Mouse (Mus musculus) MEL (cell line): ENCODE results near the gene Abcb1b. TPM values are rescaled to one million over a fixed set of nuclear protein-coding genes. Genes with fewer than 3 reads are reported as not detected.
A peak's percentile ranks its signal among the peaks of the same experiment; 100 is the strongest.

ENCODE experiments used
- DNase-seq: peaks from one replicate; pipeline ENCODE4 v3.0.0; 2011; ENCODE audit warnings: low read depth, low spot score
- H3K27ac ChIP-seq: 2 replicates; pipeline ENCODE4 v1.5.1; 2012; ENCODE audit warnings: low read depth, mild to moderate bottlenecking, control low read depth, low read length, moderate library complexity; ENCODE audit not compliant: control insufficient read depth
- H3K27me3 ChIP-seq, 2 experiments: fragments of 150-350 bp in 1 of 2; sonication (generic) in 1 of 2; 2 replicates each; pipeline ENCODE4 v1.6.1; 2012; ENCODE audit warnings: low read length in 2 of 2, mild to moderate bottlenecking in 2 of 2, improper control_type of control experiment in 1 of 2, moderate library complexity in 1 of 2; ENCODE audit not compliant: insufficient read depth in 2 of 2, control insufficient read depth in 1 of 2
- H3K36me3 ChIP-seq, 2 experiments: 2 replicates each; pipeline ENCODE4 v1.6.1; 2012 to 2014; ENCODE audit warnings: low read length in 2 of 2, improper control_type of control experiment in 1 of 2, inconsistent platforms in 1 of 2, mild to moderate bottlenecking in 1 of 2; ENCODE audit not compliant: insufficient read depth in 2 of 2, control insufficient read depth in 1 of 2
- H3K4me1 ChIP-seq, 2 experiments: fragments of 150-350 bp in 1 of 2; sonication (generic) in 1 of 2; 2 replicates each; pipeline ENCODE4 v1.6.1; 2012; ENCODE audit warnings: low read length in 2 of 2, improper control_type of control experiment in 1 of 2, mild to moderate bottlenecking in 1 of 2; ENCODE audit not compliant: insufficient read depth in 2 of 2, control insufficient read depth in 1 of 2
- H3K4me3 ChIP-seq, 2 experiments: fragments of 150-350 bp in 1 of 2; sonication (generic) in 1 of 2; 2 replicates each; pipeline ENCODE4 v1.5.1; 2012; ENCODE audit warnings: low read depth in 2 of 2, low read length in 2 of 2, mild to moderate bottlenecking in 2 of 2, moderate library complexity in 2 of 2, control low read depth in 1 of 2, improper control_type of control experiment in 1 of 2; ENCODE audit not compliant: control insufficient read depth in 1 of 2, insufficient read depth in 1 of 2
- H3K79me2 ChIP-seq: 2 replicates; pipeline ENCODE4 v1.6.1; 2012; ENCODE audit warnings: mild to moderate bottlenecking, low read length, moderate library complexity; ENCODE audit not compliant: control insufficient read depth, poor library complexity, insufficient read depth
- H3K9ac ChIP-seq: 2 replicates; pipeline ENCODE4 v1.6.1; 2012; ENCODE audit warnings: low read depth, mild to moderate bottlenecking, control low read depth, low read length, moderate library complexity; ENCODE audit not compliant: control insufficient read depth, poor library complexity, severe bottlenecking
- H3K9me3 ChIP-seq: fragments of 150-350 bp; sonication (generic); replicated peaks from 2 replicates; pipeline ENCODE4 v1.6.1; 2012; ENCODE audit warnings: mild to moderate bottlenecking, low read length, improper control_type of control experiment, moderate library complexity; ENCODE audit not compliant: insufficient read depth
- BHLHE40 ChIP-seq: IDR thresholded peaks from 2 replicates; pipeline ENCODE4 v1.6.1; 2012; ENCODE audit warnings: low read depth, mild to moderate bottlenecking, inconsistent platforms, low read length, improper control_type of control experiment, borderline replicate concordance
- CHD1 ChIP-seq: IDR thresholded peaks from 2 replicates; pipeline ENCODE4 v1.6.1; 2012; ENCODE audit warnings: low read depth, mild to moderate bottlenecking, inconsistent platforms, low read length, improper control_type of control experiment
- CTCF ChIP-seq, 3 experiments: IDR thresholded peaks in 2 of 3; conservative IDR thresholded peaks in 1 of 3; 2 replicates each; pipeline ENCODE4 v1.5.1; 2011 to 2012; ENCODE audit warnings: low read length in 3 of 3, low read depth in 2 of 3, mild to moderate bottlenecking in 2 of 3, improper control_type of control experiment in 1 of 3, inconsistent platforms in 1 of 3, mixed read lengths in 1 of 3, moderate library complexity in 1 of 3; ENCODE audit not compliant: control insufficient read depth in 1 of 3, insufficient read depth in 1 of 3, poor library complexity in 1 of 3, severe bottlenecking in 1 of 3
- EP300 ChIP-seq, 2 experiments: IDR thresholded peaks; 2 replicates each; pipeline ENCODE4 v1.6.1; 2011; ENCODE audit warnings: improper control_type of control experiment in 2 of 2, low read length in 2 of 2, low read depth in 1 of 2, mild to moderate bottlenecking in 1 of 2
- KAT2A ChIP-seq: conservative IDR thresholded peaks from 2 replicates; pipeline ENCODE4 v1.6.1; 2012; ENCODE audit warnings: low read depth, low read length, improper control_type of control experiment, inconsistent platforms
- MAZ ChIP-seq: IDR thresholded peaks from 2 replicates; pipeline ENCODE4 v1.6.1; 2012; ENCODE audit warnings: low read depth, mild to moderate bottlenecking, inconsistent platforms, low read length, improper control_type of control experiment
- NRF1 ChIP-seq: IDR thresholded peaks from 2 replicates; pipeline ENCODE4 v1.6.1; 2014; ENCODE audit warnings: low read depth, mild to moderate bottlenecking, inconsistent platforms, low read length, improper control_type of control experiment, moderate library complexity; ENCODE audit not compliant: poor library complexity, insufficient read depth, severe bottlenecking
- RAD21 ChIP-seq: IDR thresholded peaks from 2 replicates; pipeline ENCODE4 v1.6.1; 2011; ENCODE audit warnings: mild to moderate bottlenecking, low read depth, low read length, improper control_type of control experiment
- SIN3A ChIP-seq: IDR thresholded peaks from 2 replicates; pipeline ENCODE4 v1.6.1; 2012; ENCODE audit warnings: low read length, improper control_type of control experiment, inconsistent platforms
- SMC3 ChIP-seq: IDR thresholded peaks from 2 replicates; pipeline ENCODE4 v1.6.1; 2011; ENCODE audit warnings: low read depth, low read length, improper control_type of control experiment
- TCF12 ChIP-seq: IDR thresholded peaks from 2 replicates; pipeline ENCODE4 v1.6.1; 2014; ENCODE audit warnings: low read depth, mild to moderate bottlenecking, inconsistent platforms, low read length, improper control_type of control experiment, moderate library complexity
- UBTF ChIP-seq: IDR thresholded peaks from 2 replicates; pipeline ENCODE4 v1.6.1; 2012; ENCODE audit warnings: low read depth, mild to moderate bottlenecking, inconsistent platforms, low read length, improper control_type of control experiment, moderate library complexity, borderline replicate concordance; ENCODE audit not compliant: insufficient read depth
- USF2 ChIP-seq, 2 experiments: IDR thresholded peaks; 2 replicates each; pipeline ENCODE4 v1.6.1; 2011 to 2012; ENCODE audit warnings: improper control_type of control experiment in 2 of 2, low read length in 2 of 2, borderline replicate concordance in 1 of 2, inconsistent platforms in 1 of 2, low read depth in 1 of 2, mild to moderate bottlenecking in 1 of 2; ENCODE audit not compliant: insufficient read depth in 1 of 2
- ZC3H11A ChIP-seq: IDR thresholded peaks from 2 replicates; pipeline ENCODE4 v1.6.1; 2012; ENCODE audit warnings: low read depth, mild to moderate bottlenecking, inconsistent platforms, low read length, improper control_type of control experiment
- ZNF384 ChIP-seq: IDR thresholded peaks from 2 replicates; pipeline ENCODE4 v1.6.1; 2012; ENCODE audit warnings: low read depth, mild to moderate bottlenecking, inconsistent platforms, low read length, improper control_type of control experiment
- polyA plus RNA-seq, 2 experiments: library from polyadenylated mRNA; stranded (reverse) in 1 of 2; unstranded in 1 of 2; fragments of >175 nt in 1 of 2; fragments of >200 nt in 1 of 2; gene quantifications; 2 replicates each; pipeline versions ENCODE4 v1.2.1 to v1.2.4; 2012; ENCODE audit warnings: low replicate concordance in 2 of 2, low read depth in 1 of 2; ENCODE audit not compliant: insufficient read length in 2 of 2, insufficient read depth in 1 of 2, missing spikeins in 1 of 2
- total RNA-seq: library from RNA; depleted of rRNA; stranded (reverse); fragments of 300-350 nt; gene quantifications from 2 replicates; pipeline ENCODE4 v1.2.3, GENCODE M21; 2012

The Abcb1b gene
- total and polyA plus RNA-seq, 3 experiments, result not detected

DNA sequence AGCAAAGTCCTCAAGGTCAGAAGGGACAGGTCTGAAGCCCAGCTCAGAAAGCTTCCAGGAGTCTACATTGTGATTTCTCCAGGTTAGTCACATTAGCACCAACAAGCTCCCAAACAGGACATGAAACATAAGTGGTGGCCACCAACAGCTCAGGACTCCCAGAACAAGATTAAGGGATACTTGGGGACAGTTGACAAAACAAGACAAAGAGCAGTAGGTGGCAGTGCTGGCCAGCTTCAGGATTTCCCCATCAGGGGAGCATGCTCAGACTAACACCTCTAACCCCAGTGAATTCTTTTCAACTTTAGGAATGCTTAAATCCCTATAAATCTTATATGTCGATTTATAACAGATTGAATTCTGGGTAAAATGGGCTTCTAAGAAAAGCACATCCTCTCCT lies 70.1 kb downstream of the Abcb1b start:
- DNase-seq, result peak; percentile 53
- H3K9ac ChIP-seq, result no peak overlapping the region
- H3K27ac ChIP-seq, result no peak overlapping the region
- H3K27me3 ChIP-seq, result no peaks in the 10 kb centered on the region
- peaks cover 0 to 7% of the 10 kb centered on the region in 2 experiments; a peak in 2 of 4 replicates for H3K4me1 ChIP-seq
- H3K36me3 ChIP-seq, result peaks cover 0 to 5% of the 10 kb centered on the region in 2 experiments; a peak in 2 of 4 replicates
- peak; percentile 86 for TF ChIP-seq RAD21
- peak; percentile 69 for TF ChIP-seq ZC3H11A
- TF ChIP-seq EP300 (IDR thresholded peaks at IDR 0.05; ENCODE audit: low read depth in 1 of 2, low read length in 2 of 2), result no peak
- no peak for TF ChIP-seq KAT2A
- peak; percentile 67 for TF ChIP-seq SMC3
- no peak for TF ChIP-seq BHLHE40
- no peak for TF ChIP-seq MAZ
- TF ChIP-seq CTCF (IDR thresholded peaks at IDR 0.05 in 2 of 3, conservative IDR thresholded peaks at IDR 0.05 in 1 of 3; ENCODE audit: control insufficient read depth in 1 of 3, insufficient read depth in 1 of 3, low read depth in 2 of 3, low read length in 3 of 3, poor library complexity in 1 of 3, severe bottlenecking in 1 of 3), result peak; percentile 29 to 74 (median 53)
- TF ChIP-seq TCF12, result no peak
- TF ChIP-seq NRF1, result peak; percentile 55; the same call in 1 of the 2 replicates
- H3K9me3 ChIP-seq, result no peaks in the 10 kb centered on the region
- no peaks in the 10 kb centered on the region for H3K79me2 ChIP-seq
- H3K4me3 ChIP-seq, result no peak overlapping the region

DNA sequence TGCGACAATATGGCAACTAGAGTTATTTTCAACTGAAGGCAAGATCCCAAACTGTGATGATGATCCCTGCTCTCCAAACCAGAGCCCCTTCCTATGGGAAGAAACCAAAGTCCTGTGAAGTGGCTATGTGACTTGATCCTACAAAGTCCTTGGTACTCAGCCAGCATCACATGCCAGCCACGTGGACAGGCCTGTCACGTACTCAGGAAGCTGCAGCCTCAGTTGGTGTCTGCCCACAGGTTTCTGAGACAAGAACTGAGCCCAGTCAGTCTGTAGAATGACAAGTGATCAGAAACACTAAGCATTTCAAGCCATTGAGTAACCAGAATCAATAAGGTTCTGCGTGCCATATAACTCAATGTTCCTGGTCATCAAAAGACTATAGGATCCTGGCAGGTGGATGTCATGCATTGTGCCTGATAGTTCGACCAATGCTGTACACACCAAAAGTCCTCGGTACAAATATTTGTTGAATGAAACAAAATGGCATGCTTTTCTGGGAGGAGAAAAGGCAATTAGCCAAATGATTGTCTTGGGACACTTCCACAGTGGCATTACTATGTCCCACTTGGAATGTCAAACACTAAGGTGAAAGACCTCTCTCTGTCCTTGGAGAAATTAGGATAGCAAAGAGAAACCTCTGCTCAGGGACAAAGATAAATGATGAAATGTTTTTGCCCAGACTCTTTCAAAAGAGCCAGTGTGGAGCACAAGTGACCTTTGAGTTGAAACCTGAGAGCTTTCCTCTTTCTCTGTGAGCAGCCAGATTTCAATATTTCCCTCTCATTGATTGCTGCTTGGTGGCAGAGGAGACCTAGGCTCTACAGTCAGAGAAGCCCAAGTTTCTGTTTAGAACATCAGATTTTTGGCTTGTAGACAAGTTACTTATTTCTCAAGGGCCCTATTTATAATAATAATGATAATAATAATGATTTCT lies 75.3 kb downstream of the Abcb1b start:
- Histone ChIP-seq H3K27ac (no peak overlapping the region), H3K79me2 (no peaks in the 10 kb centered on the region), H3K9me3 (no peaks in the 10 kb centered on the region), H3K27me3 (no peaks in the 10 kb centered on the region), H3K9ac (no peak overlapping the region), H3K36me3 (no peaks in the 10 kb centered on the region), H3K4me1 (peaks cover 0 to 6% of the 10 kb centered on the region in 2 experiments; a peak in 1 of 4 replicates), H3K4me3 (no peak overlapping the region)
- TF ChIP-seq BHLHE40, result no peak
- TF ChIP-seq ZNF384, result no peak
- no peak for TF ChIP-seq CHD1
- TF ChIP-seq ZC3H11A, result no peak
- TF ChIP-seq UBTF, result no peak
- TF ChIP-seq USF2 (IDR thresholded peaks at IDR 0.05; ENCODE audit: borderline replicate concordance in 1 of 2, insufficient read depth in 1 of 2, low read depth in 1 of 2, low read length in 2 of 2), result no peak
- no peak for TF ChIP-seq SIN3A
- DNase-seq, result no peak
